Mouse (Mus musculus) ES-E14 (cell line): ENCODE results near the gene Slc38a1.

Source experiments
- HCFC1 ChIP-seq: IDR thresholded peaks from 2 replicates; pipeline ENCODE4 v1.6.1; 2012; ENCODE audit warnings: low read length, inconsistent platforms, borderline replicate concordance; ENCODE audit not compliant: insufficient read depth
- ZC3H11A ChIP-seq: IDR thresholded peaks from 2 replicates; pipeline ENCODE4 v1.6.1; 2012; ENCODE audit warnings: low read depth, mild to moderate bottlenecking, inconsistent platforms, low read length, borderline replicate concordance

DNA sequence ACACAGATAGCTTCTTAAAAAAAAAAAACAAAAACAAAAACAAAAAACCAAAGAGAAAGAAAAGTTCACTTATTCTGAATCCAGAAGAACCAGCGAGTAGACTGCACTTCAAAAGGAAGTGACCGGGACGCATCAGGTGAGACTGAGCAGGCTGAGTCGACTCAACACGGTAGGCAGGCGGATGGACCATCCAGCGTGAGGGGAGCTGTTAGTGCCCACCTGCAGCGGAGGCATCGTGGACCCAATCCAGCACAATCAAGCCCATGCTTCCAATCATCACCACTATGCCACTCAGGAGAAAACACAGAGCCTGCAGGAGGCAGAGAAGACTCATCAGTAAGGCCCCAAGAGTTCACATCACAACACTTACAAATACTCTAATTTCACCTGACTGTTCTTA is 47.2 kb upstream of the Slc38a1 start:
- TF ChIP-seq ZC3H11A (no peak), HCFC1 (no peak)
